Mouse (Mus musculus): ENCODE data around the gene Far1. TPM values are rescaled to one million over a fixed set of nuclear protein-coding genes. Genes with fewer than 3 reads are reported as not detected.

Far1 gene
- 10 to 100 TPM; 41.3 to 47.7 TPM for total RNA-seq (2021)

- peak; percentile 99 for DNase-seq
Measured at GRCm38 (mm10) chr7:113513286-113513962, at the start of gene Far1. Far1 (plus strand) TSS chr7:113513834.

- DNase-seq = no peak
Measured at GRCm38 (mm10) chr7:113468345-113468744, 45.3 kb upstream of the Far1 start.

- DNase-seq = no peak
Measured at GRCm38 (mm10) chr7:113470671-113471070, 43.0 kb upstream of the Far1 start.

GRCm38 (mm10) chr7:113471653-113472052 lies 42.0 kb upstream of the Far1 start:
- DNase-seq = no peak

- DNase-seq = no peak
Measured at GRCm38 (mm10) chr7:113495792-113496191, 17.8 kb upstream of the Far1 start.

GRCm38 (mm10) chr7:113498413-113498812 lies 15.2 kb upstream of the Far1 start:
- no peak for DNase-seq

- no peak for DNase-seq
Measured at GRCm38 (mm10) chr7:113499821-113500220, 13.8 kb upstream of the Far1 start.

GRCm38 (mm10) chr7:113502453-113502852 lies 11.2 kb upstream of the Far1 start:
- DNase-seq = no peak

GRCm38 (mm10) chr7:113505047-113505446 lies 8.6 kb upstream of the Far1 start:
- DNase-seq = no peak

GRCm38 (mm10) chr7:113505516-113506045 lies 8.1 kb upstream of the Far1 start:
- DNase-seq = no peak

- no peak for DNase-seq
Measured at GRCm38 (mm10) chr7:113507846-113508245, 5.8 kb upstream of the Far1 start.

GRCm38 (mm10) chr7:113511396-113511795 lies 2.2 kb upstream of the Far1 start:
- no peak for DNase-seq

GRCm38 (mm10) chr7:113512527-113513285 lies 928 bp upstream of the Far1 start:
- no peak for DNase-seq

GRCm38 (mm10) chr7:113513963-113514649 lies 472 bp downstream of the Far1 start:
- no peak for DNase-seq

GRCm38 (mm10) chr7:113515831-113516230 lies 2.2 kb downstream of the Far1 start:
- no peak for DNase-seq

- DNase-seq = no peak
Measured at GRCm38 (mm10) chr7:113518419-113518818, 4.8 kb downstream of the Far1 start.

GRCm38 (mm10) chr7:113518961-113519360 lies 5.3 kb downstream of the Far1 start:
- DNase-seq = no peak

GRCm38 (mm10) chr7:113543158-113543557 lies 29.5 kb downstream of the Far1 start:
- no peak for DNase-seq

GRCm38 (mm10) chr7:113551742-113552463 lies 38.3 kb downstream of the Far1 start:
- DNase-seq = no peak

- DNase-seq = no peak
Measured at GRCm38 (mm10) chr7:113552508-113552907, 38.9 kb downstream of the Far1 start.

GRCm38 (mm10) chr7:113556138-113556537 lies 42.5 kb downstream of the Far1 start:
- DNase-seq = no peak

GRCm38 (mm10) chr7:113566892-113567291 lies 53.3 kb downstream of the Far1 start:
- no peak for DNase-seq
